Comparison of ENCODE assay signal across 7 mouse cellular contexts in genomic region chr17:5139553-5139952, GRCm38 (mm10).
DNase-seq lines count a peak whose midpoint lies in the region; ATAC-seq lines count a peak whose summit lies in the region.

No protein-coding gene starts in this region.

- H3K4me3 ChIP-seq in midbrain, embryonic 10.5 days = no peak overlapping the region
- H3K4me3 ChIP-seq in midbrain, embryonic 11.5 days (ENCODE audit: low read depth, low read length) = no peak overlapping the region
- no peak overlapping the region for H3K4me3 ChIP-seq in forebrain, embryonic 12.5 days (replicated peaks)
- no peak overlapping the region for H3K4me3 ChIP-seq in limb, embryonic 11.5 days (ENCODE audit: low read depth, low read length)

- no peak for ATAC-seq in midbrain, embryonic 11.5 days (ENCODE audit: low FRiP score)
- peak; percentile 17 for ATAC-seq in forebrain, embryonic 12.5 days (ENCODE audit: low FRiP score)
- ATAC-seq in limb, embryonic 11.5 days (ENCODE audit: insufficient number of reproducible peaks, low FRiP score, low TSS enrichment, low read depth) = no peak

- 83% methylated on average over 8 of the region's 8 CpGs for WGBS in midbrain, embryonic 10.5 days
- 77% methylated on average over 8 of the region's 8 CpGs for WGBS in midbrain, embryonic 11.5 days
- 56% methylated on average over 8 of the region's 8 CpGs for WGBS in forebrain, embryonic 12.5 days
- WGBS in limb, embryonic 11.5 days = 52% methylated on average over 8 of the region's 8 CpGs

- H3K36me3 ChIP-seq in midbrain, embryonic 10.5 days = no peaks in the 10 kb centered on the region
- no peaks in the 10 kb centered on the region for H3K36me3 ChIP-seq in midbrain, embryonic 11.5 days (ENCODE audit: control insufficient read depth, insufficient read depth, low read length)
- no peaks in the 10 kb centered on the region for H3K36me3 ChIP-seq in forebrain, embryonic 12.5 days (replicated peaks)
- H3K36me3 ChIP-seq in limb, embryonic 11.5 days (ENCODE audit: control insufficient read depth, insufficient read depth, low read length) = no peaks in the 10 kb centered on the region
- no peaks in the 10 kb centered on the region for H3K36me3 ChIP-seq in splenic B cell, adult 2 months (ENCODE audit: control insufficient read depth, insufficient read depth, low read length, poor library complexity, severe bottlenecking)

- intact Hi-C loops in left cerebral cortex, postnatal 36 days (cut with DNase I) = no loop called here

- H3K4me2 ChIP-seq in midbrain, embryonic 11.5 days = no peak overlapping the region
- H3K4me2 ChIP-seq in forebrain, embryonic 12.5 days = no peak overlapping the region
- peak overlapping the region; percentile 12; the same call in 1 of the 2 replicates for H3K4me2 ChIP-seq in limb, embryonic 11.5 days (ENCODE audit: low read depth, severe bottlenecking)

- 0 out of 2 replicates have a peak overlapping the region, but pooled peaks have one; percentile 76 for H3K27ac ChIP-seq in midbrain, embryonic 10.5 days (replicated peaks)
- H3K27ac ChIP-seq in midbrain, embryonic 11.5 days (ENCODE audit: low read depth, low read length) = no peak overlapping the region
- H3K27ac ChIP-seq in forebrain, embryonic 12.5 days = peak overlapping the region; percentile 85
- no peak overlapping the region for H3K27ac ChIP-seq in limb, embryonic 11.5 days (replicated peaks; ENCODE audit: low read depth, low read length)

- H3K4me1 ChIP-seq in midbrain, embryonic 10.5 days = peaks cover 50% of the 10 kb centered on the region
- H3K4me1 ChIP-seq in midbrain, embryonic 11.5 days (ENCODE audit: control insufficient read depth, insufficient read depth, low read length) = peaks cover 25% of the 10 kb centered on the region
- peaks cover 50% of the 10 kb centered on the region for H3K4me1 ChIP-seq in forebrain, embryonic 12.5 days
- H3K4me1 ChIP-seq in limb, embryonic 11.5 days (ENCODE audit: control insufficient read depth, insufficient read depth, low read length) = peaks cover 12% of the 10 kb centered on the region

- no peak overlapping the region for H3K9ac ChIP-seq in midbrain, embryonic 11.5 days (ENCODE audit: low read length)
- no peak overlapping the region for H3K9ac ChIP-seq in forebrain, embryonic 12.5 days
- no peak overlapping the region for H3K9ac ChIP-seq in limb, embryonic 11.5 days (ENCODE audit: low read length)

- H3K9me3 ChIP-seq in midbrain, embryonic 10.5 days (replicated peaks) = no peaks in the 10 kb centered on the region
- H3K9me3 ChIP-seq in midbrain, embryonic 11.5 days (ENCODE audit: control insufficient read depth, low read length) = no peaks in the 10 kb centered on the region
- H3K9me3 ChIP-seq in forebrain, embryonic 12.5 days = no peaks in the 10 kb centered on the region
- H3K9me3 ChIP-seq in limb, embryonic 11.5 days (ENCODE audit: control insufficient read depth, low read length) = no peaks in the 10 kb centered on the region

- DNase-seq in midbrain, embryonic 10.5 days (ENCODE audit: low spot score) = no peak
- no peak for DNase-seq in midbrain, embryonic 11.5 days (ENCODE audit: low spot score, missing footprints)
- no peak for DNase-seq in limb, embryonic 11.5 days (ENCODE audit: low spot score)
- DNase-seq in splenic B cell, adult 2 months (ENCODE audit: low read depth, low spot score) = peak; percentile 28
- DNase-seq in right cerebral cortex, postnatal 10 days (ENCODE audit: low spot score in 2 of 2) = no peak
- no peak for DNase-seq in left cerebral cortex, postnatal 36 days (ENCODE audit: low spot score in 2 of 2)

- no peaks in the 10 kb centered on the region for H3K27me3 ChIP-seq in midbrain, embryonic 10.5 days (ENCODE audit: low read depth, poor library complexity, severe bottlenecking)
- H3K27me3 ChIP-seq in midbrain, embryonic 11.5 days (ENCODE audit: control insufficient read depth, insufficient read depth, low read length) = no peaks in the 10 kb centered on the region
- H3K27me3 ChIP-seq in forebrain, embryonic 12.5 days = no peaks in the 10 kb centered on the region
- no peaks in the 10 kb centered on the region for H3K27me3 ChIP-seq in limb, embryonic 11.5 days (ENCODE audit: control insufficient read depth, insufficient read depth, low read length)
- H3K27me3 ChIP-seq in splenic B cell, adult 2 months (ENCODE audit: control insufficient read depth, insufficient read depth, low read length, poor library complexity, severe bottlenecking) = no peaks in the 10 kb centered on the region

Comparison
In these comparisons a context has a peak if more than half of its experiments do, and no peak if none do; other contexts are left out.
1. H3K27ac ChIP-seq: peak in midbrain, embryonic 10.5 days (single experiment) and forebrain, embryonic 12.5 days (single experiment); none in midbrain, embryonic 11.5 days (single experiment) and limb, embryonic 11.5 days (single experiment).